Mouse (Mus musculus) liver, embryonic 12.5 days (tissue): Measurements from ENCODE around the gene Cacng6. TPM values are rescaled to one million over a fixed set of nuclear protein-coding genes. Genes with fewer than 3 reads are reported as not detected.
"Not testable (repeated sequence)": the region's sequence is repeated elsewhere in the genome, so short reads cannot be mapped to it uniquely, and the experiment has no call there.

Source experiments
- ATAC-seq: fragments of 200-750 bp; cut with Nextera tagmentation; 2 replicates; pipeline ENCODE4 v1.8.0; 2017; ENCODE audit warnings: moderate number of reproducible peaks, mild to moderate bottlenecking, moderate library complexity
- H3K27ac ChIP-seq: fragments of 300-500 bp; sonication (generic); 2 replicates; pipeline ENCODE4 v1.5.1; 2016; ENCODE audit warnings: mild to moderate bottlenecking
- H3K27me3 ChIP-seq: fragments of 300-500 bp; sonication (generic); replicated peaks from 2 replicates; pipeline ENCODE4 v1.6.1; 2016; ENCODE audit warnings: mild to moderate bottlenecking, moderate library complexity
- H3K36me3 ChIP-seq: fragments of 300-500 bp; sonication (generic); 2 replicates; pipeline ENCODE4 v1.6.1; 2016; ENCODE audit warnings: mild to moderate bottlenecking, moderate library complexity
- H3K4me1 ChIP-seq: fragments of 300-500 bp; sonication (generic); 2 replicates; pipeline ENCODE4 v1.6.1; 2016
- H3K4me2 ChIP-seq: fragments of 300-500 bp; sonication (generic); 2 replicates; pipeline ENCODE4 v1.6.1; 2016; ENCODE audit warnings: mild to moderate bottlenecking, moderate library complexity
- H3K4me3 ChIP-seq: fragments of 300-500 bp; sonication (generic); 2 replicates; pipeline ENCODE4 v1.5.1; 2016; ENCODE audit warnings: mild to moderate bottlenecking, moderate library complexity
- H3K9ac ChIP-seq: fragments of 300-500 bp; sonication (generic); 2 replicates; pipeline ENCODE4 v1.6.1; 2016; ENCODE audit warnings: mild to moderate bottlenecking, moderate library complexity
- H3K9me3 ChIP-seq: fragments of 300-500 bp; sonication (generic); replicated peaks from 2 replicates; pipeline ENCODE4 v1.6.1; 2016; ENCODE audit warnings: mild to moderate bottlenecking, moderate library complexity
- WGBS: fragments of 180-500 bp; shearing (Covaris S2); methylation state at CpG from one replicate; pipeline ENCODE4 v1.1.7; 2016; ENCODE audit not compliant: insufficient replicate concordance; 5-methylcytosine and 5-hydroxymethylcytosine counted together
- polyA plus RNA-seq: library from polyadenylated mRNA; unstranded; fragments of >200 nt; fragmentation: Nextera tagmentation; extraction: Ambion mirVana; gene quantifications from 2 replicates; pipeline ENCODE4 v1.2.1, GENCODE M21; 2016

The Cacng6 gene
- polyA plus RNA-seq, 1 experiment from 2014 or later = 0.17 TPM

- 54% methylated on average over 10 of the region's 10 CpGs for WGBS
- Histone ChIP-seq H3K4me3 (no peak overlapping the region), H3K4me2 (no peak overlapping the region), H3K9ac (no peak overlapping the region), H3K27me3 (peaks cover 4% of the 10 kb centered on the region; the same call in 1 of the 2 replicates), H3K27ac (no peak overlapping the region), H3K9me3 (no peaks in the 10 kb centered on the region), H3K4me1 (no peaks in the 10 kb centered on the region), H3K36me3 (no peaks in the 10 kb centered on the region)
- ATAC-seq = no peak
These were observed 26.6 kb upstream of the Cacng6 start for GRCm38 (mm10) chr7:3397355-3397754.

GRCm38 (mm10) chr7:3397797-3398196, 26.2 kb upstream of the Cacng6 start:
- H3K9ac ChIP-seq = no peak overlapping the region
- WGBS = 58% methylated on average over 7 of the region's 7 CpGs
- H3K27ac ChIP-seq = no peak overlapping the region
- ATAC-seq = no peak
- H3K9me3 ChIP-seq = no peaks in the 10 kb centered on the region
- no peaks in the 10 kb centered on the region for H3K4me1 ChIP-seq
- H3K4me3 ChIP-seq = no peak overlapping the region
- H3K36me3 ChIP-seq = no peaks in the 10 kb centered on the region
- no peak overlapping the region for H3K4me2 ChIP-seq
- H3K27me3 ChIP-seq = peaks cover 4% of the 10 kb centered on the region; the same call in 1 of the 2 replicates

GRCm38 (mm10) chr7:3398363-3398762, 25.6 kb upstream of the Cacng6 start:
- not testable (repeated sequence) for H3K9me3 ChIP-seq, H3K9ac ChIP-seq, H3K27me3 ChIP-seq, H3K27ac ChIP-seq, H3K4me3 ChIP-seq, H3K4me2 ChIP-seq, H3K36me3 ChIP-seq, ATAC-seq, H3K4me1 ChIP-seq
- 79% methylated on average over 8 of the region's 8 CpGs for WGBS

GRCm38 (mm10) chr7:3399937-3400336, 24.1 kb upstream of the Cacng6 start:
- no peak overlapping the region for H3K4me3 ChIP-seq
- ATAC-seq = no peak
- no peaks in the 10 kb centered on the region for H3K27me3 ChIP-seq
- H3K9me3 ChIP-seq = no peaks in the 10 kb centered on the region
- no peak overlapping the region for H3K4me2 ChIP-seq
- no peak overlapping the region for H3K27ac ChIP-seq
- H3K36me3 ChIP-seq = no peaks in the 10 kb centered on the region
- H3K4me1 ChIP-seq = no peaks in the 10 kb centered on the region
- no peak overlapping the region for H3K9ac ChIP-seq

- no peak for ATAC-seq
- H3K9me3 ChIP-seq = no peaks in the 10 kb centered on the region
- no peak overlapping the region for H3K4me3 ChIP-seq
- H3K36me3 ChIP-seq = no peaks in the 10 kb centered on the region
- peaks cover 52% of the 10 kb centered on the region for H3K27me3 ChIP-seq
- no peak overlapping the region for H3K27ac ChIP-seq
- H3K4me2 ChIP-seq = no peak overlapping the region
- peaks cover 14% of the 10 kb centered on the region for H3K4me1 ChIP-seq
- WGBS = 16% methylated on average over 11 of the region's 11 CpGs
- no peak overlapping the region for H3K9ac ChIP-seq
These were observed 14.1 kb upstream of the Cacng6 start for GRCm38 (mm10) chr7:3409729-3410520.

GRCm38 (mm10) chr7:3411160-3411941, 12.6 kb upstream of the Cacng6 start:
- peaks cover 67% of the 10 kb centered on the region for H3K27me3 ChIP-seq
- peak overlapping the region; percentile 49 for H3K4me2 ChIP-seq
- no peaks in the 10 kb centered on the region for H3K9me3 ChIP-seq
- WGBS = 2% methylated on average over 33 of the region's 33 CpGs
- H3K27ac ChIP-seq = no peak overlapping the region
- H3K36me3 ChIP-seq = no peaks in the 10 kb centered on the region
- peaks cover 18% of the 10 kb centered on the region for H3K4me1 ChIP-seq
- peak; percentile 61 for ATAC-seq
- no peak overlapping the region for H3K9ac ChIP-seq
- H3K4me3 ChIP-seq = peak overlapping the region; percentile 28

GRCm38 (mm10) chr7:3412036-3412435, 12.0 kb upstream of the Cacng6 start:
- no peak for ATAC-seq
- Histone ChIP-seq H3K27ac (no peak overlapping the region), H3K9ac (no peak overlapping the region), H3K27me3 (peaks cover 73% of the 10 kb centered on the region), H3K4me3 (peak overlapping the region; percentile 2; the same call in 1 of the 2 replicates), H3K36me3 (no peaks in the 10 kb centered on the region), H3K9me3 (no peaks in the 10 kb centered on the region), H3K4me2 (peak overlapping the region; percentile 49), H3K4me1 (peaks cover 18% of the 10 kb centered on the region)
- 3% methylated on average over 20 of the region's 20 CpGs for WGBS

GRCm38 (mm10) chr7:3414888-3415287, 9.1 kb upstream of the Cacng6 start:
- Histone ChIP-seq H3K4me1 (peaks cover 18% of the 10 kb centered on the region), H3K9me3 (no peaks in the 10 kb centered on the region), H3K4me3 (peak overlapping the region; percentile 52), H3K36me3 (no peaks in the 10 kb centered on the region), H3K4me2 (peak overlapping the region; percentile 76), H3K27me3 (peaks cover 95% of the 10 kb centered on the region), H3K9ac (no peak overlapping the region), H3K27ac (no peak overlapping the region)
- WGBS = 2% methylated on average over 47 of the region's 47 CpGs
- ATAC-seq = no peak

GRCm38 (mm10) chr7:3415378-3415777, 8.6 kb upstream of the Cacng6 start:
- H3K4me2 ChIP-seq = peak overlapping the region; percentile 76
- peak overlapping the region; percentile 52 for H3K4me3 ChIP-seq
- no peak for ATAC-seq
- H3K9ac ChIP-seq = no peak overlapping the region
- H3K27me3 ChIP-seq = peaks cover 95% of the 10 kb centered on the region
- H3K27ac ChIP-seq = no peak overlapping the region
- peaks cover 18% of the 10 kb centered on the region for H3K4me1 ChIP-seq
- H3K36me3 ChIP-seq = no peaks in the 10 kb centered on the region
- no peaks in the 10 kb centered on the region for H3K9me3 ChIP-seq
- WGBS = 0% methylated on average over 49 of the region's 60 CpGs

- H3K4me1 ChIP-seq = peaks cover 5% of the 10 kb centered on the region; the same call in 1 of the 2 replicates
- H3K9me3 ChIP-seq = no peaks in the 10 kb centered on the region
- no peak overlapping the region for H3K4me3 ChIP-seq
- no peak overlapping the region for H3K27ac ChIP-seq
- no peaks in the 10 kb centered on the region for H3K36me3 ChIP-seq
- no peak overlapping the region for H3K9ac ChIP-seq
- H3K27me3 ChIP-seq = peaks cover 97% of the 10 kb centered on the region
- H3K4me2 ChIP-seq = no peak overlapping the region
- no peak for ATAC-seq
- 28% methylated on average over 6 of the region's 6 CpGs for WGBS
These were observed 4.1 kb upstream of the Cacng6 start for GRCm38 (mm10) chr7:3419941-3420340.

GRCm38 (mm10) chr7:3420466-3420865, 3.5 kb upstream of the Cacng6 start:
- peaks cover 97% of the 10 kb centered on the region for H3K27me3 ChIP-seq
- no peak overlapping the region for H3K9ac ChIP-seq
- H3K4me3 ChIP-seq = no peak overlapping the region
- H3K9me3 ChIP-seq = no peaks in the 10 kb centered on the region
- no peak overlapping the region for H3K27ac ChIP-seq
- no peaks in the 10 kb centered on the region for H3K36me3 ChIP-seq
- H3K4me2 ChIP-seq = no peak overlapping the region
- peaks cover 4% of the 10 kb centered on the region; the same call in 1 of the 2 replicates for H3K4me1 ChIP-seq
- 46% methylated on average over 5 of the region's 5 CpGs for WGBS
- no peak for ATAC-seq

- WGBS = 71% methylated on average over 3 of the region's 3 CpGs
- Histone ChIP-seq H3K9ac (no peak overlapping the region), H3K27me3 (peaks cover 96% of the 10 kb centered on the region), H3K4me1 (no peaks in the 10 kb centered on the region), H3K4me2 (no peak overlapping the region), H3K27ac (no peak overlapping the region), H3K9me3 (no peaks in the 10 kb centered on the region), H3K4me3 (no peak overlapping the region), H3K36me3 (no peaks in the 10 kb centered on the region)
- ATAC-seq = no peak
These were observed 2.7 kb upstream of the Cacng6 start for GRCm38 (mm10) chr7:3421297-3421696.
